Mouse (Mus musculus): Measurements from ENCODE around the gene Sik2.
A peak's percentile ranks its signal among the peaks of the same experiment; 100 is the strongest.

Sik2 gene

DNA sequence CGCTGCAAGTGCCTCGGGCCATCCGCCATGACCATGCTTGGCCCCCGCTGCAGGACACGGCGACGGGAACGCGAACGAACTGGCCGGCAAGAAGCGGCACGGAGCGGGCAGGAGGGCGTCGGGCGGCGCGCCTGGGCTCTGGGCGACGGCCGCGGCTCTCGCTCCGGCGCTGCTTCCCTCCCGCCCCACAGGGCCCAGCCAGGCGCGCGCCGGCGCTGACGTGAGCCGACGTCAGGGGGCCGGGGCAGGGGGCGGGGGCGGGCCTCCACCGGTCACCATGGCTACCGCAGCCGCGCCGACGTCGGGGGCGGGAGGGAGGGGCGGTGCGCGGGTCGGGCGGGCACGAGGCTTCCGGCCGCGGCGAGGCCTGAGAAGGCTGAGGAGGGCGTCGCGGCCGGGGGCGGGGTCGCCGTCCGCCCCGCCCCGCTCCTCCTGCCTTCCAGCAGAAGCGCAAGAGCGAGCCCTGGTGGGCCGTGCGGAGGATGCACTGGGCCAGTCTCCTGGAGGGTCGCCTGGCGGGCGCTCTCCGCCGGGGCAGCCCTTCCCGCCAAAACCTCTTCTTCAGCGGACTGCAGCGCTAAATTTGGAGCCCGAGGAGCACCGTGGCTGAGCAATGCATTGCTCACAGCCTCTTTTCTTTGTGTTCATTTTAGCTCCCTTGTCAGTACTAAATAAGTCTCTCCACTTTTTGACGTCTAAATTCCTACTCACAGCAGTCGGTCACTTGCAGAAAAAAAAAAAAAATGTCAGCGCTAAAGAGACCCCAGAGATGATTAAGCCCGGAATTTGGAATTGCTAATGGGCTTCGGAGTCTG is at the start of gene Sik2:
Sik2 (minus strand) TSS at position 233 of the 815 bp plus-strand sequence.
- DNase-seq (ENCODE audit: low read depth): peak; percentile 95

DNA sequence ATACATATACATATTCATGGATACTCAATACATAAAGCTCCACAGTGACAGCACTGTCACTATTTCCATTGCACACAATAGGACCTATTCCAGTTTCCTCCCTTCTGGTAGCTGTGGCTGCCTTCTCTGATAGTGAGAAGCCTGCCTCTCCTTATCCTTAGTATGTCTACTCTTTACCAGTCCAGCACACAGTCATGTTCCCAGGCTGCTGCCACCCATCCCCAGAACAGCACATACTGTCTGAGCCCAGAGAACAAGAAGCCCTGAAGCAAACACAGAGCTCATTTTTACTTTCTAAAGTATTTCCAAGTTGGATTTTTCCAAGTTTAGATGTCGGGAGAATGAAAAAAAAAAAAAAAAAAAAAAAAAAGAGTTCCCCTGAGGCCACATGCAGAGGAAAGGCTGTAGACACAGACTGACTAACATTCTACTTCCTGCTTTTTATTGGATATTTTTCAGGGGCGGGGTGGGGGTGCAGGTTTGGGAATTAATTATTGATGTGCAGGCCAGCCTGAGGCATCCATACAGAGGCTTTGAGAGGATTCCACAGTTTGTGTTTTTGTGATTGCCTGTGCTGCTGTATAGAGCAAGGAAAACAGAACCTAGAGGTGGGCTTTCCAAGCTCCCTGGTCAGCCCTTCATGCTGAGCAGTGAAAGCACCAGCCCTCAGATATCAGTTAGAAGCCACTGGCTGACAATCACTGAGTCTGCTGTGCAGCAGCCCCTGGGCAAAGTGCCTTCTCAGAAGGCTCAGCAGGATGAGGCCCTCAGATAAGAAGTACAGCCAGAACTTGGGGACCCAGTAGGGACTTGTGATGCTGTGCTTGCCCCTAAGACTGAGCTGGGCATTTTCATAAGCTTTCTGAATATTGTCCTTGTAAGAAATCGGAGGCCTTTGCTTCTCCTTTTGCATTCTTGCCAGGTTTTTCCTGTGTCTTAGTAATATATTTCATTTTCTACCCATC is 47.8 kb upstream of the Sik2 start:
- DNase-seq (ENCODE audit: low read depth): no peak

GRCm38 (mm10) chr9:51052180-51052579 is 43.3 kb upstream of the Sik2 start:
- DNase-seq (ENCODE audit: low read depth): peak; percentile 74

DNA sequence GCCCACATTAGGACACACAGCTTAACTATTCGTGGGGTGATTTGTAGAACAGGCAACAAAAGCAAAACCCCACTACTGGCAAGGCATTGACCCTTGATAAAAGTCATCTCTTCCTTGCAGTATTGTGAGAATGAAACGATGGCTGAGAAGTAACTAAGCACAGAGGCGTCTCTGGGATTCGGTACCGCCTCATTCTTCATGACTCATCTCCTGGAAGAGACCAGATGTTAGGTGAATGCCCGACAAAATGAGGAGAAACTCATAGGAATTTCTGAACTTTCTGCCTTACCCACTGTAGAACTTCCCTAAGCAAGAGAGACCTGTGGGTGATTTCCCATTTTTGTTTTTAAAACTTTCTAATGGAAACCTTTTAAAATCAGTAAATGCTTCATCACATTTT is 33.3 kb upstream of the Sik2 start:
- no peak for DNase-seq (ENCODE audit: low read depth)

DNA sequence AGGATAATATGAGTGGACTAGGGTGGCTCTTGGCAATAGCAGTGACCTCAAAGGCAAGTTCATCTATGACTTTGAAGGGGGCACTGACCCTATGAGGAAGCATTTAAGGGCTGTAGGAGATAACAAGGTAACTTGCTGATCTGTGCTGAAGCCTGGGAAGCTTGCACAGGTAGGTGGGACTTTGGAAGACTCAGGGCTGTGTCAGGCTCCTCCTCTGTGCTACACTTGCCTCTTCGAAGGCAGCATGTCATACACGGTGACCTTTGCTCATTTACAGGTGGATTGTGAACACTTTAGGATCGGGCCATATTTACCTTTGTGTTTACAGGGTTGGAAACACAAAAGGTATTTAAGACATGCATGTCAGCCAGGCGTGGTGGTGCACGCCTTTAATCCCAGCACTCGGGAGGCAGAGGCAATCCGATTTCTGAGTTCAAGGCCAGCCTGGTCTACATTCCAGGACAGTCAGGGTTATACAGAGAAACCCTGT is 32.7 kb upstream of the Sik2 start:
- no peak for DNase-seq (ENCODE audit: low read depth)

DNA sequence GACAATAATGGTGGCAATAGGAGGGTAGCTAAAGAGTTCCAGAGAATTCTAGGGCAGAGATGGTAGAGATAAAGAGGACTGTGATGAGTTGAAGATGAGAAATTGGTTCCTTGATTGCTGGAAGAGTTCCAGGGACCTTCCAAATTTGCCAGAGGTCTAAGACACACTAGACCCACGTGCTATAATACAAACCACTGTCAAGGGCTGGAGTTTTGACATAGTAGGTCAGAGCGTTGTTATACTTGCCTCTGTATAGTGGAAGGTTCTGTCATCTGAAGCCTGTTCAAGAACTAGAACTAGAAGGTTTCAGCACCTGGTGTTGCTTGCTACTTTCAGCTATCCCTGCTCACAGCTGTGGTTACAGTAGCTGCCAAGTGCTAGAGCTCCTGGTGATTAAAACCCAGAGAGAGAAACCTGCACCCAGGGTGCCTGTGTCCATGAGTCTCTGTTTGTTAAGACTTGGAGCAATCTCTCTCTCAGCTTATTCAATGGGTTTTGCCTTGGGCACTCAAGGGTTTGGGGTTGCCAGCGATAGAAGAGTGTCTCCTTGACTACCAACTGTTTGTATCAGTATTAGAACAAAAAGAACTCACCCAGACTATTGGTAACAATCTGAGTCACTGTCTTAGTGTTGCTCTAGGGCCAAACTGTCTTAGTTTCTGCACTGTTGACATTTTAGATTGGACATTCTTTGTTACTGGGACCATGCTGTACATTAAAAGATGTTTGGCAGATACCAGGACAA is 24.1 kb upstream of the Sik2 start:
- DNase-seq (ENCODE audit: low read depth): peak; percentile 57

DNA sequence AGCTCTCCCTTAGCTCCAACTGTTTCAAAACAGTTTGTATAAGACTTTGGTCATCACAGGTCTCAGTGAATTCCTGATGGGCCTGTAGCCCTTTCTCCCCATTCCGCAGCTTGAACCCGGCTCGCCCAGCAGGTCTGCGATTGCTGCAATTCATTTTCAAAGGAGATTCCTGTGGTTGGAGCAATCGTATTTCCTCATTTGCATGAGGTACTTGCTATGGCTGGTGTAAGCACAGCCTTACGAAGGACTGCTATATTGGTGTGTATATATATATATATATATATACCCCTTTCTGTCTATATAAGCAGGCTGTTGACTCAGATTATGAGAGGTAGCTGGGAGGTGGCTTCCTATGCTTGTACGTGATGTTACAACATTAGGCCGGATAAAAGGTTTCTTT is 23.4 kb upstream of the Sik2 start:
- DNase-seq (ENCODE audit: low read depth): no peak

DNA sequence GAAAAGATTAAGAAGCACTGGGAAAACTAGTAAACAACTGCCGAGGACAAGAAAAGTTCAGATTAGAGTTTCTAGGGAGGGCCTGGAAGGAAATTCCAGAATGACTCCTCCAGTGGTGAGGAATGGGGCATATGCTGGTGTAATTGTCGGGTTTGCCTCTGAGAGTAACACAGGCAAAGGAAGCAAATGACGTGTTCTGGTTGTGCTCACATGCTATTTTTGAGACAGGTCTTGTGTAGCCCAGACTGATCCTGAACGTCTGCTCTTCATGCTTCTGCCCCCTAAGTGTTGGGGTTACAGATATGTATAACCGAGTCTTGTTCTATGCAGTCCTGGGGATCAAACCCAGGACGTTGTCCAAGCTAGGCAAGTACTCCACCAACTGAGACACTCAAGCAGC is 22.7 kb upstream of the Sik2 start:
- no peak for DNase-seq (ENCODE audit: low read depth)

GRCm38 (mm10) chr9:51030147-51030546 is 21.3 kb upstream of the Sik2 start:
- no peak for DNase-seq (ENCODE audit: low read depth)

- DNase-seq (ENCODE audit: low read depth): no peak
Measured at GRCm38 (mm10) chr9:51026952-51027351, 18.1 kb upstream of the Sik2 start.

DNA sequence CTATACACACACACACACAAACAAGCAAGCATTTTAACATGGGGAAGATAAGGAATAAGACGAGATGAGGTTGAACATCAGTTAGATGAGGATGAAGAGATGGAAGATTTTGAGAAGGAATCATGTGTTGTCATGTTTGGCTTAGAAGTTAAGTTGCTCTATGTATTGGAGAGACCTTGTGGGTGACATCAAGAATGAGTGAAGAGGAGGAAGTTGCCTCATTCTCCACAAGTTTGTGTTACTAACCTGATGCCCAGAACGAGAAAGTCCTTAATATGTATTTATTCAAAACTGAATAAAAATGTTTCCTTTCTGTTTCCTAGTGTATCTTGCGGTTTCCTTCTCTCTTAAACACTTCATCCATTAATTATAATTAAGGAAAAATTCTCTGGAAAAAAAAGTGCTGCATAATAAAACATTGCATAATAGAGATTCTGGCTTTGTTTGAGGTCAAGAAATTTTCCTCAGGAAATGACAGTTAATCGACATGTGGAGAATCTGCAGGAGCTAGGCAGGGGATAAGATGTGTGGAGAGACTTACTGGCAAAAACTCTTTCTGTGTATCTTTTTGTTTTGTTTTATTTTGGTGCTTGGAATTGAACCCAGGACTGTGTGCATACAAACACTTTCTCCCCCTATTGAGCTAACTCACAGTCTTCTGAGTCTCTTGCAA is 12.4 kb upstream of the Sik2 start:
- DNase-seq (ENCODE audit: low read depth): no peak

GRCm38 (mm10) chr9:51020351-51020750 is 11.5 kb upstream of the Sik2 start:
- DNase-seq (ENCODE audit: low read depth): peak; percentile 60

GRCm38 (mm10) chr9:51019670-51020069 is 10.8 kb upstream of the Sik2 start:
- peak; percentile 34 for DNase-seq (ENCODE audit: low read depth)

- DNase-seq (ENCODE audit: low read depth): peak; percentile 40
Measured at GRCm38 (mm10) chr9:51015732-51016131, 6.9 kb upstream of the Sik2 start.

GRCm38 (mm10) chr9:51013644-51014043 is 4.8 kb upstream of the Sik2 start:
- DNase-seq (ENCODE audit: low read depth): no peak

- no peak for DNase-seq (ENCODE audit: low read depth)
Measured at GRCm38 (mm10) chr9:51009656-51009950, 730 bp upstream of the Sik2 start.

DNA sequence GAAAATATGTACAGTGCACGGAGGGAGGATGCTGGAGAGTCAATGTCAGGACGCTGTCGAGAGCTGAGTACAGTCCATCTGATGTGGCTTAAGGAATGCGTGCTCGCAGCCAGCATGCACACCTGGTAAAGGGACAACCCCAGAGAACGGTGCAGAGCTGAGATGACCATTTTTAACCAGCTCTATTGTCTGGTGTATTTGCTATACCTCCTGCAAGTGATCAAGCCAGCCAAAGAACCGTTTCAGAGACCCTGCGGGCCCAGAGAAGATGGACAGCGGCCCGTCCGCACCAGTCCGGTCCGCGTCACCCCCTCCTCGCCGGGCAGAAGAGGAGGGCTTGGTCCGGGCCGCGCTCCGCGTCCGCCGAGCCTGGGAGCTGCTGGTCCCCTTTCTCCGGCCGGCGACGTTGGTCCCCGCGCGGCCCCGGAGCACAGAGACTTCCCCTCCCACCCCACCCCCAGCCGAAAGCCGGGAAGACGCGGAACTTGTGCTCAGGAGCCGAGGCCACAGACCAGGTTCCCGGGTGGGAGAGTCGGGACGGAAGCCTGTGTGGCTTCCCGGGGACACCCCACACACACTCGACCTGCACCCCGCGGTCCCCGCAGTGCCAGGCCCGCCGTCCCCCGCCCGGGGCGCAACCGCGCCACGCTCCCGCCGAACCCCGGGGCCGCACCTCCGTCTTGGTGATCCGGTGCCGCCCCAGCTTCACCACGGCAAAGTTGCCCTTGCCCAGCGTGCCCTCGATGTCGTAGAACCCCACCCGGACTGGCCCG is 619 bp downstream of the Sik2 start:
- DNase-seq (ENCODE audit: low read depth): peak; percentile 62

GRCm38 (mm10) chr9:51007726-51008067 is 1.2 kb downstream of the Sik2 start:
- DNase-seq (ENCODE audit: low read depth): peak; percentile 62

- DNase-seq (ENCODE audit: low read depth): peak; percentile 92
Measured at GRCm38 (mm10) chr9:51006846-51007245, 2.0 kb downstream of the Sik2 start.

DNA sequence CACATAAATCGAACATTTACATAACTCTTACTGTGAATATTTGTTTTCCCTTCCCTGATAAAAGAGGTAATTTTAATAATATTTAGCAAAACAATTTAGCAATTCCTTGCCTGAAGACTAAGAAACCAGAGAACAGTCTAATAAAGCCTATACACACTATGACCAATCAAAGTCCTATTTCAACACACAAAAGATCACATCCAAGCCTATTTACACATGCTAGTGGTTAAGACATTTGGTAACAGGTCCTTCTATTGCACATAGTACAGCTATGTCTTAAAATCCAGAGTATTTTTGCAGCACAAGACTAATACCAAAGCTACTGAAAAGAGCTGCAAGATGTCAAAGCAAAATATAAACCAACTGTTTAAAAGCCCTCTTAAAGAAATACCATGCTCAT is 4.8 kb downstream of the Sik2 start:
- no peak for DNase-seq (ENCODE audit: low read depth)

GRCm38 (mm10) chr9:50986677-50987076 is 22.2 kb downstream of the Sik2 start:
- DNase-seq (ENCODE audit: low read depth): no peak

All from induced T-regulatory cell, adult 2 months (primary cell).